Mouse (Mus musculus) ES-E14 (cell line): ENCODE results near the gene Ly6g6f.

ENCODE experiments used
- CHD2 ChIP-seq: IDR thresholded peaks from 2 replicates; pipeline ENCODE4 v1.6.1; 2014; ENCODE audit warnings: mild to moderate bottlenecking, low read depth, low read length, inconsistent platforms
- HCFC1 ChIP-seq: IDR thresholded peaks from 2 replicates; pipeline ENCODE4 v1.6.1; 2012; ENCODE audit warnings: low read length, inconsistent platforms, borderline replicate concordance; ENCODE audit not compliant: insufficient read depth
- MAFK ChIP-seq: IDR thresholded peaks from 2 replicates; pipeline ENCODE4 v1.6.1; 2014; ENCODE audit warnings: mild to moderate bottlenecking, low read depth, low read length, inconsistent platforms; ENCODE audit not compliant: insufficient read depth
- ZC3H11A ChIP-seq: IDR thresholded peaks from 2 replicates; pipeline ENCODE4 v1.6.1; 2012; ENCODE audit warnings: low read depth, mild to moderate bottlenecking, inconsistent platforms, low read length, borderline replicate concordance
- ZNF384 ChIP-seq: IDR thresholded peaks from 2 replicates; pipeline ENCODE4 v1.6.1; 2012; ENCODE audit warnings: low read depth, low read length, inconsistent platforms

DNA sequence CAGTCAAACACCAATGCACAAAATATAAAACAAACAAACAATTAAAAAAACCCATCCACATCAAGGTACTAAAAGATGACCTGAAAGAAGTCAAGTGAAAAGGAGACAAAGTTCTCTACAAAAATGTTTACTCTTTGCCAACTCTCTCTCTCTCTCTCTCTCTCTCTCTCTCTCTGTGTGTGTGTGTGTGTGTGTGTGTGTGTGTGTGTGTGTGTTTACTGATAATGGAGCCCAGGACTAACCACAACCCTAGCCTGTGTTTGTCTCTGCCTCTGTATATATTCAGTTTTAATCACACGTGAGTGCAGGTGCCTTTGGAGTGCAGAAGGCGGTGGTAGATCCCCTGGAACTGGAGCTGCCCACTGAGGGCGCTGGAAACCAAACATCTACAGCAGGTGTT lies 28.3 kb downstream of the Ly6g6f start:
- TF ChIP-seq CHD2 (no peak), ZNF384 (no peak), ZC3H11A (no peak), HCFC1 (no peak), MAFK (no peak)
